Mouse (Mus musculus): Measurements from ENCODE around the gene Trim3.

- TF ChIP-seq GATA1 (IDR thresholded peaks at IDR 0.05; ENCODE audit: borderline replicate concordance, low read length) (no peak), FLI1 (IDR thresholded peaks at IDR 0.05; ENCODE audit: low read length) (no peak)
Measured at GRCm38 (mm10) chr7:105617810-105618209, 15.6 kb downstream of the Trim3 start.

All from megakaryocyte, embryonic 14.5 days (primary cell).